Mouse (Mus musculus) thymus, postnatal 4 days (tissue): ENCODE results near the gene Myh10.

ENCODE experiments used
- DNase-seq: peaks from one replicate; pipeline ENCODE4 v3.0.0; 2021

Gene Myh10

GRCm38 (mm10) chr11:68691321-68692009, at the start of gene Myh10:
Myh10 (plus strand) TSS chr11:68691559.
- DNase-seq: peak; percentile 96

- no peak for DNase-seq
Observed at GRCm38 (mm10) chr11:68644781-68645180, 46.6 kb upstream of the Myh10 start.

GRCm38 (mm10) chr11:68647808-68648207, 43.6 kb upstream of the Myh10 start:
- DNase-seq: no peak

- no peak for DNase-seq
Observed at GRCm38 (mm10) chr11:68648385-68649148, 42.8 kb upstream of the Myh10 start.

- DNase-seq: no peak
Observed at GRCm38 (mm10) chr11:68651518-68651917, 39.8 kb upstream of the Myh10 start.

- DNase-seq: no peak
Observed at GRCm38 (mm10) chr11:68655524-68655923, 35.8 kb upstream of the Myh10 start.

GRCm38 (mm10) chr11:68656887-68657685, 34.3 kb upstream of the Myh10 start:
- DNase-seq: no peak

GRCm38 (mm10) chr11:68657811-68658210, 33.5 kb upstream of the Myh10 start:
- DNase-seq: no peak

GRCm38 (mm10) chr11:68665331-68665730, 26.0 kb upstream of the Myh10 start:
- no peak for DNase-seq

GRCm38 (mm10) chr11:68666210-68666609, 25.1 kb upstream of the Myh10 start:
- DNase-seq: no peak

- DNase-seq: no peak
Observed at GRCm38 (mm10) chr11:68672270-68672970, 18.9 kb upstream of the Myh10 start.

GRCm38 (mm10) chr11:68674071-68674470, 17.3 kb upstream of the Myh10 start:
- DNase-seq: no peak

- no peak for DNase-seq
Observed at GRCm38 (mm10) chr11:68674643-68675042, 16.7 kb upstream of the Myh10 start.

GRCm38 (mm10) chr11:68675274-68675673, 16.1 kb upstream of the Myh10 start:
- no peak for DNase-seq

- no peak for DNase-seq
Observed at GRCm38 (mm10) chr11:68681254-68681839, 10.0 kb upstream of the Myh10 start.

- no peak for DNase-seq
Observed at GRCm38 (mm10) chr11:68682136-68682806, 9.1 kb upstream of the Myh10 start.

GRCm38 (mm10) chr11:68686001-68686400, 5.4 kb upstream of the Myh10 start:
- DNase-seq: no peak

- DNase-seq: no peak
Observed at GRCm38 (mm10) chr11:68689304-68689703, 2.1 kb upstream of the Myh10 start.

- DNase-seq: peak; percentile 8
Observed at GRCm38 (mm10) chr11:68690465-68690864, 894 bp upstream of the Myh10 start.

- DNase-seq: no peak
Observed at GRCm38 (mm10) chr11:68692010-68692692, 792 bp downstream of the Myh10 start.
